Mouse (Mus musculus): ENCODE measurements at regions not wholly inside any gene's neighbourhood (a gene's known extent, or its start where the extent isn't known, plus 50 kb on each side); places are given as distances from the start of the nearest gene placed in this dataset.

DNA sequence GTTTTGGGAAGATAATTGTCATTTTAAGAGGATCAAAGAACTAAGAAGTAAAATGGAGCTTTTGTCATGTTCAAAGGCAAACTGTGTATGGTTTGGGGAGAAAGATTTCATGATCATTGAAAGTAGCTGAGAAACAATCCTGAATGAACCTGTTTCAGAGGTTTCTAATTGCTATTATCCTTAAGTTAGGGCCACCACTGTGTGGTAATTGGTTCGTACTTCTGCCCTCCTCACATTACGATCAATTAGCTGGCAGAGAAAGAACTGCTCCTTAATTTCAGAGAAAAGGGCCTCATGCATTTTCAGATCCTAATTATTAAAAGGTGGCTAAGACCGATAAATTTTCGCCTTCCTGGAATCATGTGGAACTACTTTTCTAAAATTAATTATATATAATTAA lies 208.6 kb downstream of the Etv1 start:
- no peak for TF ChIP-seq POLR2A (IDR thresholded peaks at IDR 0.05; ENCODE audit: borderline replicate concordance, extremely low read depth, low read depth, low read length)
- no peak for TF ChIP-seq CTCF (IDR thresholded peaks at IDR 0.05; ENCODE audit: insufficient read depth, low read length)
